Mouse (Mus musculus) hindbrain, embryonic 12.5 days (tissue): ENCODE data around the gene Ergic1. TPM values are rescaled to one million over a fixed set of nuclear protein-coding genes. Genes with fewer than 3 reads are reported as not detected.
A peak's percentile ranks its signal among the peaks of the same experiment; 100 is the strongest.

Experiments used
- ATAC-seq: fragments of 200-750 bp; cut with Nextera tagmentation; 2 replicates; pipeline ENCODE4 v1.8.0; 2017; ENCODE audit warnings: moderate TSS enrichment; ENCODE audit not compliant: low FRiP score
- H3K27ac ChIP-seq: fragments of 300-500 bp; sonication (generic); 2 replicates; pipeline ENCODE4 v1.5.1; 2016; ENCODE audit warnings: mild to moderate bottlenecking
- H3K27me3 ChIP-seq: fragments of 300-500 bp; sonication (generic); 2 replicates; pipeline ENCODE4 v1.6.1; 2016; ENCODE audit warnings: mild to moderate bottlenecking
- H3K36me3 ChIP-seq: fragments of 300-500 bp; sonication (generic); 2 replicates; pipeline ENCODE4 v1.6.1; 2016; ENCODE audit warnings: mild to moderate bottlenecking
- H3K4me1 ChIP-seq: fragments of 300-500 bp; sonication (generic); 2 replicates; pipeline ENCODE4 v1.6.1; 2016
- H3K4me2 ChIP-seq: fragments of 300-500 bp; sonication (generic); replicated peaks from 2 replicates; pipeline ENCODE4 v1.6.1; 2016; ENCODE audit warnings: mild to moderate bottlenecking
- H3K4me3 ChIP-seq: fragments of 300-500 bp; sonication (generic); 2 replicates; pipeline ENCODE4 v1.5.1; 2016; ENCODE audit warnings: mild to moderate bottlenecking
- H3K9ac ChIP-seq: fragments of 300-500 bp; sonication (generic); 2 replicates; pipeline ENCODE4 v1.6.1; 2016; ENCODE audit warnings: mild to moderate bottlenecking, moderate library complexity
- H3K9me3 ChIP-seq: fragments of 300-500 bp; sonication (generic); replicated peaks from 2 replicates; pipeline ENCODE4 v1.6.1; 2016; ENCODE audit warnings: mild to moderate bottlenecking
- WGBS: fragments of 180-500 bp; shearing (Covaris S2); methylation state at CpG from one replicate; pipeline ENCODE4 v1.1.7; 2016; 5-methylcytosine and 5-hydroxymethylcytosine counted together
- polyA plus RNA-seq: library from polyadenylated mRNA; unstranded; fragments of >200 nt; fragmentation: Nextera tagmentation; extraction: Ambion mirVana; gene quantifications from 2 replicates; pipeline ENCODE4 v1.2.1, GENCODE M21; 2016

Gene Ergic1
- polyA plus RNA-seq, result 85.3 and 90.3 TPM in 2 replicates

- peak; percentile 97 for ATAC-seq
- Histone ChIP-seq H3K4me2 (peak within 1 kb of the TSS; percentile 89), H3K9ac (peak within 1 kb of the TSS; percentile 92), H3K4me1 (peaks cover 30% of the 10 kb centered on the region), H3K4me3 (peak within 1 kb of the TSS; percentile 90), H3K9me3 (no peaks in the 10 kb centered on the region), H3K36me3 (peaks cover 27% of the 10 kb centered on the region), H3K27ac (peak within 1 kb of the TSS; percentile 75), H3K27me3 (no peaks in the 10 kb centered on the region)
- whole genome bisulfite sequencing, result under 1% methylated on average over 23 of the region's 36 CpGs
These were observed at the start of gene Ergic1 for GRCm38 (mm10) chr17:26561290-26561640. Ergic1 (plus strand) TSS chr17:26561489.

- H3K4me1 ChIP-seq, result peaks cover 4% of the 10 kb centered on the region
- H3K4me2 ChIP-seq, result no peak overlapping the region
- peaks cover 4% of the 10 kb centered on the region; the same call in 1 of the 2 replicates for H3K27me3 ChIP-seq
- H3K27ac ChIP-seq, result no peak overlapping the region
- 67% methylated on average over 7 of the region's 7 CpGs for WGBS
- no peak for ATAC-seq
- no peak overlapping the region for H3K9ac ChIP-seq
- no peaks in the 10 kb centered on the region for H3K36me3 ChIP-seq
- no peak overlapping the region for H3K4me3 ChIP-seq
- no peaks in the 10 kb centered on the region for H3K9me3 ChIP-seq
These were observed 49.2 kb upstream of the Ergic1 start for GRCm38 (mm10) chr17:26511816-26512774.

GRCm38 (mm10) chr17:26512961-26513360 is 48.3 kb upstream of the Ergic1 start:
- Histone ChIP-seq H3K4me2 (no peak overlapping the region), H3K36me3 (no peaks in the 10 kb centered on the region), H3K4me1 (peaks cover 3% of the 10 kb centered on the region; the same call in 1 of the 2 replicates), H3K9me3 (no peaks in the 10 kb centered on the region), H3K27ac (no peak overlapping the region), H3K4me3 (no peak overlapping the region), H3K27me3 (peaks cover 4% of the 10 kb centered on the region; the same call in 1 of the 2 replicates), H3K9ac (no peak overlapping the region)
- ATAC-seq, result no peak
- WGBS, result 90% methylated on average over 7 of the region's 7 CpGs

- H3K4me2 ChIP-seq, result no peak overlapping the region
- peaks cover 4% of the 10 kb centered on the region; the same call in 1 of the 2 replicates for H3K27me3 ChIP-seq
- H3K4me3 ChIP-seq, result no peak overlapping the region
- H3K9ac ChIP-seq, result no peak overlapping the region
- no peak for ATAC-seq
- no peak overlapping the region for H3K27ac ChIP-seq
- H3K36me3 ChIP-seq, result no peaks in the 10 kb centered on the region
- H3K9me3 ChIP-seq, result no peaks in the 10 kb centered on the region
- peaks cover 3% of the 10 kb centered on the region; the same call in 1 of the 2 replicates for H3K4me1 ChIP-seq
- 85% methylated on average over 6 of the region's 6 CpGs for WGBS
These were observed 47.6 kb upstream of the Ergic1 start for GRCm38 (mm10) chr17:26513459-26514290.

- no peak for ATAC-seq
- no peaks in the 10 kb centered on the region for H3K9me3 ChIP-seq
- H3K36me3 ChIP-seq, result no peaks in the 10 kb centered on the region
- no peak overlapping the region for H3K4me2 ChIP-seq
- H3K27ac ChIP-seq, result no peak overlapping the region
- 83% methylated on average over 3 of the region's 3 CpGs for WGBS
- no peak overlapping the region for H3K9ac ChIP-seq
- no peaks in the 10 kb centered on the region for H3K4me1 ChIP-seq
- peaks cover 4% of the 10 kb centered on the region; the same call in 1 of the 2 replicates for H3K27me3 ChIP-seq
- H3K4me3 ChIP-seq, result no peak overlapping the region
These were observed 46.7 kb upstream of the Ergic1 start for GRCm38 (mm10) chr17:26514581-26515030.

GRCm38 (mm10) chr17:26515675-26516074 is 45.6 kb upstream of the Ergic1 start:
- WGBS, result 94% methylated on average over 4 of the region's 4 CpGs
- H3K36me3 ChIP-seq, result no peaks in the 10 kb centered on the region
- no peak overlapping the region for H3K9ac ChIP-seq
- no peak overlapping the region for H3K4me3 ChIP-seq
- no peaks in the 10 kb centered on the region for H3K9me3 ChIP-seq
- no peak overlapping the region for H3K4me2 ChIP-seq
- H3K27me3 ChIP-seq, result no peaks in the 10 kb centered on the region
- no peaks in the 10 kb centered on the region for H3K4me1 ChIP-seq
- H3K27ac ChIP-seq, result no peak overlapping the region
- ATAC-seq, result no peak

- no peaks in the 10 kb centered on the region for H3K4me1 ChIP-seq
- no peaks in the 10 kb centered on the region for H3K9me3 ChIP-seq
- 87% methylated on average over 3 of the region's 3 CpGs for WGBS
- no peaks in the 10 kb centered on the region for H3K36me3 ChIP-seq
- no peak overlapping the region for H3K4me3 ChIP-seq
- H3K27ac ChIP-seq, result no peak overlapping the region
- no peak overlapping the region for H3K9ac ChIP-seq
- ATAC-seq, result no peak
- H3K4me2 ChIP-seq, result no peak overlapping the region
- no peaks in the 10 kb centered on the region for H3K27me3 ChIP-seq
These were observed 43.0 kb upstream of the Ergic1 start for GRCm38 (mm10) chr17:26518306-26518705.

GRCm38 (mm10) chr17:26522711-26523110 is 38.6 kb upstream of the Ergic1 start:
- Histone ChIP-seq H3K9me3 (no peaks in the 10 kb centered on the region), H3K36me3 (no peaks in the 10 kb centered on the region), H3K27ac (no peak overlapping the region), H3K27me3 (no peaks in the 10 kb centered on the region), H3K4me3 (no peak overlapping the region), H3K9ac (no peak overlapping the region), H3K4me1 (no peaks in the 10 kb centered on the region), H3K4me2 (no peak overlapping the region)
- WGBS, result 89% methylated on average over 4 of the region's 4 CpGs
- ATAC-seq, result no peak

- no peak overlapping the region for H3K9ac ChIP-seq
- H3K4me1 ChIP-seq, result no peaks in the 10 kb centered on the region
- H3K27ac ChIP-seq, result no peak overlapping the region
- no peaks in the 10 kb centered on the region for H3K36me3 ChIP-seq
- no peaks in the 10 kb centered on the region for H3K9me3 ChIP-seq
- no peaks in the 10 kb centered on the region for H3K27me3 ChIP-seq
- H3K4me3 ChIP-seq, result no peak overlapping the region
- H3K4me2 ChIP-seq, result no peak overlapping the region
- no peak for ATAC-seq
These were observed 37.0 kb upstream of the Ergic1 start for GRCm38 (mm10) chr17:26524316-26524715.

GRCm38 (mm10) chr17:26524801-26525200 is 36.5 kb upstream of the Ergic1 start:
- H3K9ac ChIP-seq, result no peak overlapping the region
- no peak overlapping the region for H3K4me3 ChIP-seq
- H3K27me3 ChIP-seq, result no peaks in the 10 kb centered on the region
- no peak for ATAC-seq
- no peaks in the 10 kb centered on the region for H3K9me3 ChIP-seq
- H3K36me3 ChIP-seq, result no peaks in the 10 kb centered on the region
- H3K4me1 ChIP-seq, result no peaks in the 10 kb centered on the region
- no peak overlapping the region for H3K27ac ChIP-seq
- WGBS, result 91% methylated on average over 4 of the region's 4 CpGs
- no peak overlapping the region for H3K4me2 ChIP-seq

- H3K4me3 ChIP-seq, result no peak overlapping the region
- WGBS, result 81% methylated on average over 7 of the region's 7 CpGs
- no peak for ATAC-seq
These were observed 36.0 kb upstream of the Ergic1 start for GRCm38 (mm10) chr17:26525316-26525715.

GRCm38 (mm10) chr17:26527291-26527690 is 34.0 kb upstream of the Ergic1 start:
- H3K9ac ChIP-seq, result no peak overlapping the region
- H3K4me2 ChIP-seq, result no peak overlapping the region
- no peak overlapping the region for H3K4me3 ChIP-seq
- 96% methylated on average over 9 of the region's 9 CpGs for WGBS
- peaks cover 4% of the 10 kb centered on the region; the same call in 1 of the 2 replicates for H3K4me1 ChIP-seq
- no peaks in the 10 kb centered on the region for H3K36me3 ChIP-seq
- no peaks in the 10 kb centered on the region for H3K27me3 ChIP-seq
- no peak for ATAC-seq
- no peaks in the 10 kb centered on the region for H3K9me3 ChIP-seq
- H3K27ac ChIP-seq, result no peak overlapping the region

More at GRCm38 (mm10) chr17:26525316-26525715, 36.0 kb upstream of the Ergic1 start:
- H3K27me3 ChIP-seq, result no peaks in the 10 kb centered on the region
- no peak overlapping the region for H3K27ac ChIP-seq
- no peaks in the 10 kb centered on the region for H3K9me3 ChIP-seq
- no peak overlapping the region for H3K9ac ChIP-seq
- H3K4me1 ChIP-seq, result peaks cover under 1% of the 10 kb centered on the region; the same call in 1 of the 2 replicates
- no peaks in the 10 kb centered on the region for H3K36me3 ChIP-seq
- H3K4me2 ChIP-seq, result no peak overlapping the region
